Mouse (Mus musculus) testis, adult 2 months (tissue): ENCODE results near the gene Rictor. TPM values are rescaled to one million over a fixed set of nuclear protein-coding genes. Genes with fewer than 3 reads are reported as not detected.
"Not testable (repeated sequence)": the region's sequence is repeated elsewhere in the genome, so short reads cannot be mapped to it uniquely, and the experiment has no call there.

Experiments
- H3K27ac ChIP-seq: fragments of 200-500 bp; 2 replicates; pipeline ENCODE4 v1.5.1; 2012; ENCODE audit warnings: low read depth, low read length; ENCODE audit not compliant: control insufficient read depth, insufficient read depth
- H3K27me3 ChIP-seq: fragments of 200-500 bp; 2 replicates; pipeline ENCODE4 v1.6.1; 2012; ENCODE audit warnings: mild to moderate bottlenecking, low read length, moderate library complexity; ENCODE audit not compliant: control insufficient read depth, insufficient read depth
- H3K36me3 ChIP-seq: fragments of 200-500 bp; 2 replicates; pipeline ENCODE4 v1.6.1; 2012; ENCODE audit warnings: mild to moderate bottlenecking, low read length; ENCODE audit not compliant: control insufficient read depth, insufficient read depth
- H3K4me1 ChIP-seq: fragments of 200-500 bp; 2 replicates; pipeline ENCODE4 v1.6.1; 2012; ENCODE audit warnings: low read length; ENCODE audit not compliant: control insufficient read depth, insufficient read depth
- H3K4me3 ChIP-seq: fragments of 200-500 bp; 2 replicates; pipeline ENCODE4 v1.5.1; 2012; ENCODE audit warnings: low read depth, mild to moderate bottlenecking, low read length, moderate library complexity, mixed read lengths; ENCODE audit not compliant: control insufficient read depth
- CTCF ChIP-seq: fragments of 200-500 bp; IDR thresholded peaks from 2 replicates; pipeline ENCODE4 v1.5.1; 2012; ENCODE audit warnings: low read depth, mild to moderate bottlenecking, inconsistent platforms, low read length, moderate library complexity; ENCODE audit not compliant: control insufficient read depth, insufficient read depth, insufficient replicate concordance
- POLR2A ChIP-seq: fragments of 200-500 bp; IDR thresholded peaks from 2 replicates; pipeline ENCODE4 v1.6.1; 2012; ENCODE audit warnings: low read depth, mild to moderate bottlenecking, inconsistent platforms, low read length, moderate library complexity; ENCODE audit not compliant: control insufficient read depth
- polyA plus RNA-seq: library from polyadenylated mRNA; depleted of rRNA; stranded (reverse); fragments of >200 nt; gene quantifications from 2 replicates; pipeline ENCODE4 v1.2.3, GENCODE M21; 2012

Gene Rictor
- polyA plus RNA-seq, 1 experiment, result 5.4 TPM

GRCm38 (mm10) chr15:6733076-6733475 is 24.9 kb downstream of the Rictor start:
- Histone ChIP-seq H3K27ac (peak overlapping the region; percentile 21; the same call in 1 of the 2 replicates), H3K4me3 (no peak overlapping the region), H3K36me3 (no peaks in the 10 kb centered on the region), H3K4me1 (no peaks in the 10 kb centered on the region), H3K27me3 (no peaks in the 10 kb centered on the region)
- TF ChIP-seq POLR2A (no peak), CTCF (no peak)

- no peaks in the 10 kb centered on the region for H3K4me1 ChIP-seq
- H3K4me3 ChIP-seq, result no peak overlapping the region
- no peak overlapping the region for H3K27ac ChIP-seq
- H3K36me3 ChIP-seq, result no peaks in the 10 kb centered on the region
- no peaks in the 10 kb centered on the region for H3K27me3 ChIP-seq
- no peak for TF ChIP-seq POLR2A
- no peak for TF ChIP-seq CTCF
These were observed 31.0 kb downstream of the Rictor start for GRCm38 (mm10) chr15:6739180-6739579.

- no peak overlapping the region for H3K27ac ChIP-seq
- no peaks in the 10 kb centered on the region; the same call in 1 of the 2 replicates for H3K36me3 ChIP-seq
- H3K4me1 ChIP-seq, result no peaks in the 10 kb centered on the region
- no peak overlapping the region for H3K4me3 ChIP-seq
- no peaks in the 10 kb centered on the region for H3K27me3 ChIP-seq
- TF ChIP-seq POLR2A (no peak), CTCF (no peak)
These were observed 34.3 kb downstream of the Rictor start for GRCm38 (mm10) chr15:6742337-6743025.

DNA sequence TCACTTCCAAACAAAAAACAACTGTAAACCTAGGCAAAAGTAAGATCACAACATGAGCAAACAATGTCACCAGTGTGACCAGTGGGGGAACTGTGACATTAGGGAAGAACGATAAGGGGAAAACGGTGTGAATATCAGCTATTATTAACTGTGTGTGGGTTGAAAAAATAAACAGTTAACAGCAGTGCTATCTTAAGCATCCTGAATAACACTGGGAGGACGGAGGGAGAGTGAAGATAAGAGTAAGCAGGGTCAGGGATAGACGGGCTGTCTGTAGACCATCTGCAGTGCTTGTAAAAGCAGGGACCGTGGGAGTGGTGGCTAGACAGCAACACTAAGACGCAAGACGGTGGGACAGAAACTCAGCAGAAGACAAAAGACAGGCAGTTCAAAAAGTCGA is 35.5 kb downstream of the Rictor start:
- no peak overlapping the region for H3K4me3 ChIP-seq
- H3K36me3 ChIP-seq, result no peaks in the 10 kb centered on the region; the same call in 1 of the 2 replicates
- no peaks in the 10 kb centered on the region for H3K4me1 ChIP-seq
- H3K27me3 ChIP-seq, result no peaks in the 10 kb centered on the region
- TF ChIP-seq CTCF (no peak), POLR2A (no peak)
- H3K27ac ChIP-seq, result no peak overlapping the region

DNA sequence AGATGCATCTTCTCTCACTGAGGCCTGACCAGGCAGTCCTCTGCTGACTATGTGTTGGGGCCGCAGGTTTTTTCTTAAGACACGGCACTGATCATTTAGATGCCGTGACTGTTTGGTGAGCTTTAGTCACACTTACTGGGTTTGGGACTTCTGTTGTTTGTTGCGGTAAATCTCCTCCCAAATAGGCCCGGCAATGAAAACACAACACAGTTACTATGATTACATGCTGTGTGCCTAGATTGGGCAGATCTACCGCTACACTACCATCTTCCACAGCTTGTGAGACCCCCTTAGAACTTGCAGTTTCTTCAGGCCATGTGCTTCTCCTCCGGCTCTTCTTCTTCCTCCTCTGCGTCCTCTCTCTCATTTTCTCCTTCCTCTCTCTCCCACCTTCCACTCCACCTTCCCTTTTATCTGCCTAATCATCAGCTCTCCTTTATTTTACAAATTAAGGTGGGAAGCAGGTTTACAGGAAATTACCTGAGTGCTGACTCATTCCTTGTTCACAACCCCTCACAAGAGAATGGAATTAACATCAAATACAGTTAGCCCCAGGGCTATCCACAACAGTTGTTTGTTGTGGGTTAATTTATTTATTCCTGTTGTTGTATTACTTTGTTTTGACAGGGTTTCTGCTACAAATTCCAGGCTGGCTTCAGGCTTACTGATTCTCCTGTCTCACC is 38.3 kb downstream of the Rictor start:
- H3K4me3 ChIP-seq, H3K27ac ChIP-seq, H3K27me3 ChIP-seq, H3K36me3 ChIP-seq, H3K4me1 ChIP-seq: not testable (repeated sequence)

- H3K27ac ChIP-seq, result no peak overlapping the region
- no peaks in the 10 kb centered on the region; the same call in 1 of the 2 replicates for H3K36me3 ChIP-seq
- no peak for TF ChIP-seq POLR2A
- TF ChIP-seq CTCF, result no peak
- no peaks in the 10 kb centered on the region for H3K4me1 ChIP-seq
- H3K27me3 ChIP-seq, result no peaks in the 10 kb centered on the region
- H3K4me3 ChIP-seq, result no peak overlapping the region
These were observed 38.8 kb downstream of the Rictor start for GRCm38 (mm10) chr15:6747001-6747400.

- no peak overlapping the region for H3K27ac ChIP-seq
- H3K4me3 ChIP-seq, result no peak overlapping the region
- TF ChIP-seq CTCF, result no peak
- TF ChIP-seq POLR2A, result no peak
- no peaks in the 10 kb centered on the region for H3K4me1 ChIP-seq
- no peaks in the 10 kb centered on the region for H3K36me3 ChIP-seq
- no peaks in the 10 kb centered on the region for H3K27me3 ChIP-seq
These were observed 46.2 kb downstream of the Rictor start for GRCm38 (mm10) chr15:6754400-6754799.

DNA sequence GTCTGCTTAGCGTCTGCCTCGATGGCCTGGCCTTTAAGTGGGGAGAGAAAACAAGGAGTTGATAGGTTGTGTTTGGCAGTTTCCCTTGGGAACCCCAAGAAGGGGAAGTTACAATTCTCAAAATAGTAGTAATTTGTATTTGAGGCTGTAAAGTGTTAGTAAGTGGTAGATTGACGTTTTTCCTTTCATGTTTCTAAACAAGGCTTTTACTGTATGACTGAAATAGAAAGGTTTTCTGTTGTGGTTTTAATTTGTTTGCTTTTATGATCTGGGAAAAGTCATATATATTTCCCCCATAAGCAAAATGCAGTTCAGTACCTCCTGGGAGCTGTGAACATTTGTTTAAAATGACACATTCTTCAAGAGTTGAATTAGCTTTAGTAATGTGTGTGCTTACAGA is 64.1 kb downstream of the Rictor start:
- H3K4me1 ChIP-seq, result no peaks in the 10 kb centered on the region
- no peak overlapping the region for H3K4me3 ChIP-seq
- peaks cover 2% of the 10 kb centered on the region; the same call in 1 of the 2 replicates for H3K36me3 ChIP-seq
- H3K27ac ChIP-seq, result no peak overlapping the region
- H3K27me3 ChIP-seq, result no peaks in the 10 kb centered on the region
- no peak for TF ChIP-seq POLR2A
- TF ChIP-seq CTCF, result no peak
